Mouse (Mus musculus) naive thymus-derived CD4-positive, alpha-beta T cell, adult 2 months (primary cell): ENCODE results near the gene Arhgef12.

Source experiments
- DNase-seq: peaks from one replicate; pipeline ENCODE4 v3.0.0-alpha.2; 2011; ENCODE audit warnings: low read depth

Gene Arhgef12

DNA sequence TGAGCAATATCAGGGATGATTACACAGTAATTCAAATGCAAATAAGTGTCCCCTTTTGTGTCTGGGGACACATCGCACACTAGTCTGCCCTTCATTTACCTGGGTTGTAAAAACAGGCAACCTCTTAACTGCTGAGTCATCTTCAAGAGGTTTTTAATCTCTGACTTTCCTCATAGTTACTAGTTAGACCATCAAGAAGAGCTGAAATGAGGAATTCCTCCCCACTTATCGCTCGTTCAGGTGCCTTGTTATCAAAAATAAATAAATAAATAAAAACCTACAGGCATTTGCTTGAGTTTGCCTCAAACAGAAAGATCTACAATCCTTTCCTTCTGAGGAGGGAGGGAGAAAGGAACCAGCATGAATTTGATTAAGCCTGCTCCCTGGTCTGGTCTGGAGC, 1.7 kb upstream of the Arhgef12 start:
- DNase-seq, result no peak

GRCm38 (mm10) chr9:43108081-43108480, 1.0 kb upstream of the Arhgef12 start:
- no peak for DNase-seq

GRCm38 (mm10) chr9:43107555-43107954, 516 bp upstream of the Arhgef12 start:
- DNase-seq, result no peak

DNA sequence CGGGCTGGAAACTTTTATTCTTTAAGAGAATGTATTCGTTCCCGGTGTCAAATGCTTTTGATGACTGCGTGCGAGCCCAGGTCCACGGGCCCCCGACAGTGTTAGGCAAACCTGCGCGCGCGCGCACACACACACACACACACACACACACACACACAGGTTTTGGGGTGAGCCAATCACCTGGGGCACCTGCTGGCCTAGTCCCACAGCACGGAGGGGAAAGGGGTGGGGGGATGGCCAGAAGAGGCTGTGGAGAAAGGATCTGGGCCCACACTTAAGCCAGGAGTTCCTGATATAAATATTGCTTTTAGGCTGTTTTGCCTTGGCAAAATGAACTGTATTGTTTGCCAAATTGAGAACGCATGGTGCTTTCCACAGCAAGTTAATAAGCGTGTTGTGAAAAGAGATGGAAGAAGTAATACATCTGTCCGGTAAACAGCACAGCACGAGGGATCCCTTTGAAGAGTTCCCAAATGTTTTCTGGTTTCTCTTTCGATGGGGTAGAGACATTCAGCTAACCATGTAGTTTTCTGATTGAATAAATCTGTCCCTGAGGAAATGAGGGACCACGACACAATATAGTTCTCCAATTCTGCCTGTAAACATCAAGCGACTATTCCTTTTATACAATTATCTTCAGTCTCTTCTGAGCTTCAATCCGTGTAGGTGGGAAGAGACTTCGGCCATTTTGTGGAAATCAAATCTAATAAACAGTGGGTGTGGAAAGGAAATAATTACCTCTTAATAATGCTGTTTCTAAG, 433 bp downstream of the Arhgef12 start:
- DNase-seq, result peak; percentile 56

DNA sequence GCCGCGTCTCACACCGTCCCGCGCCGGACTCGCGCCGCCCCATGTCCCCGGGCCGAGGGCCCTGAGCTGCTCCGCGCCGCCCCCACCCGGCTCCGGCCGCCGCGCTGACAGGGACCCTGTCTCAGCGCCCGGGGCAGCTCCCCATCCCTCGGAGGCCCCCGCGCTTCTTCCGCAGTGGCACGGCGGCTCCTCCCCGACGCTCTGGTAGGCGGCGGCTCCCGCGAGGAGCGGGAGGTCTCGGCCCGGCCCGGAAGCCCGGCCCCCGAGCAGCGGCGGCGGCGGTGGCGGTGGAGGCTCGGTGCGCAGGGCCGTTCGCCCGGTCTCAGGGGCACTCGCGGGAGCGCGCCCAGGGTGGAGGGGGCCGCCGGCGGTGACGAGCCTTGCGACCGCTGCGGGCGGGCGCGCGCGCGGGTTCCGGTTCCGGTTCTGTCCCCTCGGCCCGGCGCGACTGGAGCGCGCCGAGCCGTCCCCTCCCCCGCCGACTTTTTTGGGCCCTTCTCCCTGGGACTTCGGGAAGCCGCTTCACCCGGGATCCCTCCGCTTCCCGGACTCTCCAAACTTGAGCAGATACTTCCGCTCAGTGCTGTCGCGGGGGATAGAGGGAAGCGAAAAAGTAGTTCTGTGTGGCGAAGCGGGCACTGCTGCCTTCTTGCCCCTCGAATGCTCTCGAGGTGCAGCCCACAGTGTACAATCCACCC, 1.2 kb downstream of the Arhgef12 start:
- DNase-seq, result peak; percentile 72

DNA sequence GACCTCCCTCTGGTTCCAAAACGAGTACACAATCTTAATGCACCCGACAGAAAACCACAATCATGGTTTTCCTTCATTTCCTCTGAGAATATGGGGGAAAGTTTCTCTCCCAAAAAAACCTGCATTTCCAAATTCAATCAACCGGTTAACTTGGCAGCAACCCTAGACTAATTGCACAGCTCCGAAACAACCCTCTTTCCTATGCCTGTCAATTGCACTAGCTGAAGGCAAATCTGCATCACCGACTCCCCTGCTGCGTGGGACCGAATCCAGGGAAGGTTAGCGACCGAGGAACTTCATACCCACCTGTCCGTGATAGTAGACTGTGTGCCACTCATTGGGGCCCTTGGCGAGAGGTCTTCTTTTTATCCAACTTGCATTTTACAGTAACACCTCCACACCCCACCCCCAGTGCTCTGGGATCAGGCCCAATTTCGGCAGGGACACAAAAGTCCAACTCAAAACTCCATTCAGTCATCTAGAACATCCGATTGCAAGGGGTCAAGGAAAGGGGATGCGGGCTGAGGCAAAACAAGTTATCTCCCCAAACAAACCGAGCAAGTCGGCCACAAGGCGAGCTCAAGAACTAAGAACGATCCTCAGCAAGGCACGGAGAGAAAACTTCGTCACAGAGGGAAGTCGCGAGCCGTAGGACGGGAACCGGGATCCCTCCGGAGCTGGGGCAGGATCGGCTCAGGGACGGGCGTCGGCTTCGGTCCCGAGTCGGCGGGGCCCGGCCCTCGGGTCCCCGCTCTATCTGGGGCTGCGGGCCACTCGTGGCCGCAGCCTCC, 2.0 kb downstream of the Arhgef12 start:
- peak; percentile 54 for DNase-seq

DNA sequence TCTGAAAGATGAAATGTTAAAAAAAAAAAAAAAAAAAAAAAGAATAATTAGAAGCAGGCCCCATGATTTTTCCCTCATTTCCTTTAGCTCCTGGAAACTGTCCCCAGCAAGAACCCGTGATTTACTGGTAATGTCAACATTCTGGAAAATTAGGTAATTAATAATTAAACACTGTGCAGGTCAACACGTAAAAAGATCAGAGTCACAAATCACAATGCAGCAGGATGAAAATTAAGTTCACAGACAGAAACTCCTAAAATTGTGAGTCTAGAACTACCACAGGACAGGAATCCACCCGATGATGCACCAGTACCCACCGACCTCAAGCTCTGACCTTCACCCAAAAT, 2.5 kb downstream of the Arhgef12 start:
- no peak for DNase-seq

GRCm38 (mm10) chr9:43103675-43104299, 3.3 kb downstream of the Arhgef12 start:
- DNase-seq, result peak; percentile 8

DNA sequence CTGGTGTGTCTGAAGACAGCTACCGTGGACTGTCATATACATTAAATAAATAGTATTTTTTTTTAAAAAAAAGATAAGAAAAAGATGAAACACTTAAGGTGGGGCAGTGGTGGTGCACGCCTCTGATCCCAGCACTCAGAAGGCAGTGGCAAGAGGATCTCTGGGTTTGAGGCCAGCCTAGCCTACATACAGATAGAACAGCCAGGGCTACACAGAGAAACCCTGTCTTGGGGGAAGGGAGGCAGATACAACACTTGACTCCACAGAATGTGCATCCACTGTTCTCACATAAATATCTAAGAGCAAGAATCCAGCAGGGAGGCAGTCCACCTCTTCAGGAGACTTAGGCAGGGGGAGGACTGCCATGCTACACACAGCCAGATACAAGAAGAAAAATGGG, 4.1 kb downstream of the Arhgef12 start:
- DNase-seq, result no peak

DNA sequence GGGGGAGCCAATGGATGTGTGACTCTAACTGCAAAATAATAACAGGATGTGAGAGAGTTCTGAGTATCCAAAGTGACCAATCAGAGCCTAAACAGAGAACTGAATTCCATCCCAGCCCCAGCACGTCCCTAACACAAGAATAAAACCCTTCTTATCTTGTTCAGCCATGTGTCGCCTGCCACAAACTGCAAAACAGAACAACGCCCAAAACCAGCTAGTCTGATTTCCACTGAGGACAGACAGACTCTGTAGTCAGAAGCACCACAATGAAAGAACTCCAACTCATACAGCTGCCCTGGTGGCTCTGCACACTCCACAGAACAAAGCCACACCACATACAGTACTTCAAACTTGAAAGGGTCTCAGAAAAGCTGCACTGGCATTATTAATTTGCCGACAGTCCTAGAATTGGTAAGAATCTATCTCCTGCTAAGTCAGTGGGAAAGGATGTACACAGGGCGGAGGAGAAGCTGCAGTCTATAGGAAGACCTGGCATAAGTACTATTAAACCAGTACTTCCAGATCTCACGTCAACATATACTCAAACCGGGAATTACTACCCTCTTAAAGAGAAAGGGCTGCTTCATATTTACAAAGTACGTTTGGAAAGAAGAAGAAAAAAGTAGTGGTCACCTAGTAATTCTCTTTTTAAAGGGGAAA, 5.0 kb downstream of the Arhgef12 start:
- DNase-seq, result peak; percentile 13

DNA sequence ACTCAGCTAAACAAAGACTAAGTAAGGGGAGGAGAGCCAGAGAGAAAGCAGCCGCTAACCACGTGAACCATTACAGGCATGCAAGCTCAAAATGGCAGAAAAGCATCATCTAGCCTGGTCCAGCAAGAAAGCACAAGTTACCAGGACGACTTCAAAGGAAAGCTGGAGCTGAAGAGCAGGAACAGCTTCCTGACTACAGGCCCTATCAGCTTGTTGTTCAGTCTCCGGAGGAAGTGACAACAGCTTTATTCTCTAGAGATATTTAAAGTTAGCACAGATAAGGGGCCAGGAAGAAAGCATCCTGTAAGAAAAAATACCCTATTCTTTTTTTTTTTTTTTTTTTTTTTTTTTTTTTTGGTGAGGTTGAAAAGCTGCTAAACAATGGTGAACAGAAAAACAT, 8.1 kb downstream of the Arhgef12 start:
- DNase-seq, result peak; percentile 15

DNA sequence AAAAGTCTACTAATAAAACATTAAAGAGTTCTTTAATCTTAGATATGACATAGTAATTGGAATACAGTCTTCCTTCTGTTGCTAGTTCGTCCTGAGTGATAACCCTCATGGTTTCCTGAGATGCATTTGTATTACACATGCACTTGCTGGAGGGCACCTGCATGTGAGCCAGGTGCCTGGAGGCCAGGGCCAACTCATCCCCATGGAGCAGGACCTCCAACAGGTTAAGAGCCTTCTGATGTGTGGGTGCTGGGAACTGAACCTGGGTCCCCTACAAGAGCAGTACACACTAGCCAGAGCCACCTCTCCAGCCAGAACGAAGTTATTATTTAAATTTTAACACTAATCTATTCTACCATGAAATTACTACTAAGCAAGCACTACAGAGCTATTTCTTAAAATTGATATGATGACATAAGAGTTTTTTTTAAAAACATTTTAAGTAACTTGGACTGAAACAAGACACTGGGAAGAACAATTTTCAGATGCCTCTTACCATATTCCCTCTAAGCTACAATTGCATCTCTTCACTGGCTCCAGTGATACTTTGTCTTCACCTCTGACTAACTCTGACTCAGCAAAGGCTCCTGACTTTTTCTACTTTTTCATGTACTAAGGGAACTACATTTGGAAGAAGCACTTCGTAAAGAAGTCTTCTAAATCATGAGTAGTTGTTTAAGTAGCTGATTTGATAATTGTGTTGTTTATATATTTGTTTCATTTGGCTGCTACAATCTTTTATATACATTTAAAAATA, 9.1 kb downstream of the Arhgef12 start:
- no peak for DNase-seq

- DNase-seq, result peak; percentile 70
These were observed 10.7 kb downstream of the Arhgef12 start for GRCm38 (mm10) chr9:43096337-43096736.

GRCm38 (mm10) chr9:43094828-43095227, 12.2 kb downstream of the Arhgef12 start:
- DNase-seq, result peak; percentile 3

- no peak for DNase-seq
These were observed 13.2 kb downstream of the Arhgef12 start for GRCm38 (mm10) chr9:43093803-43094202.

DNA sequence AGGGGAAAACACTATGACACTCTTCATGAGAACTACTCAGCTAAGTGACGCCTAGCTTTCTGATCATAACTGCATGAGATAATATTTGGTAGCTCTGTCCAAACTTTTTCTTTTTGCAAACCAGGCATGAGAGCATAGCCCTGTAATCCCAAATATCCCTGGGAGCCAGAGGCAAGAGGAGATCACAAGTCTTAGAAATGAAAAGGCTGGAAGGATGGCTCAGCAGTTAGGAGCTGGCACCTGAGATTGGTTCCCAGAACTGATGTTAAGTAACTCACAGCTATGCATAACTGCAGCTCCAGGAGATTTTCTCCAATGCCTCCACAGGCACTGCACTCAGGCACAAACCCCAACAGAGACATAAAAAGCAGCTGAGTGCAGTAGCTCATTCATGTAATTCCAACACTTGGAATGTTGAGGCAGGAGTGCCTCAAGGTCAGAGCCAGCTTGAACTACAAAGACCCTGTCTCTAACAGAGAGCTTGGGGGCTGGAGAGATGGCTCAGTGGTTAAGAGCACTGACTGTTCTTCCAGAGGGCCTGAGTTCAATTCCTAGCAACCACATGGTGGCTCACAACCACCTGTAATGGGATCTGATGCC, 21.3 kb downstream of the Arhgef12 start:
- no peak for DNase-seq

- no peak for DNase-seq
These were observed 22.3 kb downstream of the Arhgef12 start for GRCm38 (mm10) chr9:43084496-43085362.

DNA sequence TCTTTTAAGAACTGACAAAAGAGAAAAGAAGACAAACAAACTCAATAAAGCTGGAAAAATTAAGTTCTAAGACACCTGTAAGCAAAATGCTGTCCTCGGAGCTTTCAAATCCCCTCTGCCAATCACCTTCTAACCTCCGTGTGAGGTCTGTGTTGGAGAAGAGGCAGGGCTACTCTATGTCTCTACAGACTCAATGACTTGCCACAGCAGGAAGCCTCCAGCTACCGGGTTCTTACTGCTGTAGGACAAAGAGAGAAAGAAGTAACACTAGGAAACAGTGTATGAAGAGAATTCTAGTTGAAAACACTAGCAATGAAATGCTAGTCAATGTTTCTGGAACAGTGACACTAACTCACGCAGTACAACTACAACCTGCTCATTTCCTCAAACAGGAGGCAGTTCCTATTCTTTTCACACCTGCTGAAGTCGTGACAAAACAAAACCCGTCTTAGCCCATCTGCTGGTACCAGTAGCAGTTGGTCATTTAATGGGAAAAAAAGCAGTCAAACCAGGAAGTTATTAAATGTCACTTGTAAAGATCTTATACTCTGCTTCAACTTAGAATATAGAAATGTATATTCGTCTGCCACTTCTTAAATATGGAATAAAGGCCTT, 23.5 kb downstream of the Arhgef12 start:
- DNase-seq, result no peak

DNA sequence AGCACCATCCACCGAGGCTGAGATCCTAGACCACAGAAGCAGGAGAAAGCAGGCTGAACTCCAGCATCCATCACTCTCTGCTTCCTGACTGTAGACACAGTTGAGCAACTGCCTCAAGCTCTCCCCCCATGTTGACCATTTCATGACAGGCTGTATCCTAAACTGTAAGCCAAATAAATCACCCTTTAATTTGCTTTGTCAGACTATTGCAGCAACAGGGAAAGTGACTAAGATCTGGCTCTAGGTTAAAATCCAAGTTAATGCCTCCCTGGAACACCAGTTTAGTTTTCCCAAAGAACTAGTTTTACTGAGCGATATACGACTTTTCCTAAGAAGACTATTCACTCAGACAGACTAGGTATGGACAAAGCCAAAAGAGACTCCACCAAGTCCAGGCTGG, 28.3 kb downstream of the Arhgef12 start:
- DNase-seq, result no peak
